Mouse (Mus musculus) ES-E14 (cell line): ENCODE measurements at regions not wholly inside any gene's neighbourhood (a gene's known extent, or its start where the extent isn't known, plus 50 kb on each side); places are given as distances from the start of the nearest gene placed in this dataset.

Experiments used
- DNase-seq: peaks from one replicate; pipeline ENCODE4 v3.0.0-alpha.2; 2013; ENCODE audit warnings: low read depth, low spot score
- H3K27ac ChIP-seq: 2 replicates; pipeline ENCODE4 v1.5.1; 2012; ENCODE audit warnings: low read depth, mild to moderate bottlenecking, low read length, moderate library complexity, mixed read lengths; ENCODE audit not compliant: poor library complexity, insufficient read depth, severe bottlenecking
- H3K36me3 ChIP-seq: 2 replicates; pipeline ENCODE4 v1.6.1; 2012; ENCODE audit warnings: mild to moderate bottlenecking, low read length, moderate library complexity, mixed read lengths; ENCODE audit not compliant: control insufficient read depth, poor library complexity, insufficient read depth, severe bottlenecking
- H3K4me1 ChIP-seq, 2 experiments: fragments of 150-350 bp in 1 of 2; sonication (generic) in 1 of 2; 2 replicates each; pipeline ENCODE4 v1.6.1; 2012; ENCODE audit warnings: low read length in 2 of 2, mild to moderate bottlenecking in 1 of 2, mixed read lengths in 1 of 2; ENCODE audit not compliant: control insufficient read depth in 2 of 2, insufficient read depth in 2 of 2, poor library complexity in 1 of 2
- H3K4me3 ChIP-seq, 2 experiments: fragments of 150-350 bp in 1 of 2; sonication (generic) in 1 of 2; 2 replicates each; pipeline ENCODE4 v1.5.1; 2012; ENCODE audit warnings: low read length in 2 of 2, low read depth in 1 of 2, mild to moderate bottlenecking in 1 of 2, mixed read lengths in 1 of 2; ENCODE audit not compliant: insufficient read depth in 1 of 2, poor library complexity in 1 of 2, severe bottlenecking in 1 of 2
- H3K9ac ChIP-seq: 2 replicates; pipeline ENCODE4 v1.6.1; 2012; ENCODE audit warnings: low read depth, mild to moderate bottlenecking, low read length, mixed read lengths; ENCODE audit not compliant: poor library complexity, insufficient read depth, severe bottlenecking
- H3K9me3 ChIP-seq: fragments of 150-350 bp; sonication (generic); 2 replicates; pipeline ENCODE4 v1.6.1; 2012; ENCODE audit warnings: low read depth, mild to moderate bottlenecking, low read length; ENCODE audit not compliant: control insufficient read depth, insufficient read depth
- CHD2 ChIP-seq: IDR thresholded peaks from 2 replicates; pipeline ENCODE4 v1.6.1; 2014; ENCODE audit warnings: mild to moderate bottlenecking, low read depth, low read length, inconsistent platforms
- HCFC1 ChIP-seq: IDR thresholded peaks from 2 replicates; pipeline ENCODE4 v1.6.1; 2012; ENCODE audit warnings: low read length, inconsistent platforms, borderline replicate concordance; ENCODE audit not compliant: insufficient read depth
- MAFK ChIP-seq: IDR thresholded peaks from 2 replicates; pipeline ENCODE4 v1.6.1; 2014; ENCODE audit warnings: mild to moderate bottlenecking, low read depth, low read length, inconsistent platforms; ENCODE audit not compliant: insufficient read depth
- ZC3H11A ChIP-seq: IDR thresholded peaks from 2 replicates; pipeline ENCODE4 v1.6.1; 2012; ENCODE audit warnings: low read depth, mild to moderate bottlenecking, inconsistent platforms, low read length, borderline replicate concordance
- ZNF384 ChIP-seq: IDR thresholded peaks from 2 replicates; pipeline ENCODE4 v1.6.1; 2012; ENCODE audit warnings: low read depth, low read length, inconsistent platforms
- in situ Hi-C, 2 experiments: fragments of 600-800 bp; cut with MboI; formaldehyde crosslinking; loops; one replicate each; pipeline ENCODE4 v1.15.1; 2025; ENCODE audit warnings: low sequenced_read_pairs in 2 of 2, inconsistent platforms in 1 of 2; ENCODE audit not compliant: unreplicated experiment in 2 of 2

DNA sequence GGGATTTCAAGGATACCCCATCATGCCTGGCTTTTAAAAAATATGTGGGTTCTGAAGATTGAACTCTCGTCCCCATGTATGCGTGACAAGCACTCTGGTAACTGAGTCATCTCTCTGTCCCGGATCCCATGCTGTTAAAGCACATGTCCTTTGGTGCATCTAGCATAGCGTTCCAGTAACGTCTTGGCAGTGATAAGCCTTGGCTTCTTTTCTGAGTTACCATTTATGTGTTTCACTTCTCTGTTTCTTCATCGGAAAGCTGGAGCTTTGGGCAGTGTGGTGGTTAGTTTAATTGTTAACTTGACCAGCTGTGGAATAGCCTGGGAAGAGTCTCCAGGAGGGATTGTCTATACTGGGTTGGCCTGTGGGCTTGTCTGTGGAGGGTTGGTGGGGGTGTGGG is 115.7 kb upstream of the Cxcr4 start:
- no peaks in the 10 kb centered on the region for H3K4me1 ChIP-seq

GRCm38 (mm10) chr1:128706167-128706566 is 114.1 kb upstream of the Cxcr4 start:
- Histone ChIP-seq H3K4me3 (no peak overlapping the region), H3K9me3 (no peaks in the 10 kb centered on the region), H3K36me3 (no peaks in the 10 kb centered on the region), H3K4me1 (no peaks in the 10 kb centered on the region), H3K27ac (no peak overlapping the region), H3K9ac (no peak overlapping the region)
- no peak for DNase-seq
- TF ChIP-seq CHD2 = no peak
- TF ChIP-seq ZNF384 = no peak
- TF ChIP-seq HCFC1 = no peak
- TF ChIP-seq MAFK = no peak
- in situ Hi-C loops = no loop called here

More for the DNA sequence above, 115.7 kb upstream of the Cxcr4 start:
- no peak for DNase-seq
- TF ChIP-seq CHD2 = no peak
- no peak for TF ChIP-seq ZNF384
- no peak for TF ChIP-seq MAFK
- no peak for TF ChIP-seq HCFC1
- no peak for TF ChIP-seq ZC3H11A
- no peaks in the 10 kb centered on the region for H3K9me3 ChIP-seq
- no peak overlapping the region for H3K27ac ChIP-seq
- in situ Hi-C loops = no loop called here
- H3K4me3 ChIP-seq = no peak overlapping the region
- no peak overlapping the region for H3K9ac ChIP-seq
- H3K36me3 ChIP-seq = no peaks in the 10 kb centered on the region

DNA sequence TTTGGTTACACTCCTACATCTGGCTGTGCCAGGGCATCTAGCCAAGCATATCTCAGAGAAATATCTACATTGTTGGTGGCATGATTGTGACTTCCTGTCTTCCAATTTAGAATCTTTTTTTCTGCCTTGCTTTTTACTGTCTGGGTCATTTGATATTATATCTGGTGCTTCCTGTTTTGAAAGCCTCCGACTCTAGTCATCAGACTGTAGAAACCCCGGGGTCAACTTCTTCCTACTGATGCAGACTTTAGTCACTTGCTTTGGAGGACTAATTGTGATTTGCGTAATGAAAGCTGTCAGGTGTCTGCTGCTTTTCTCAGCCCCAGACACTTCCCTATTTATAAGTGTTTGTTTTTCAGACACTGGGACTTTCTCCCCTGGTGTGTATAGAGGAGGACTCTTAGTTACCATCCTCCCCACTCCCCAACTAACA is 113.0 kb upstream of the Cxcr4 start:
- no peak overlapping the region for H3K9ac ChIP-seq
- TF ChIP-seq ZNF384 (no peak), CHD2 (no peak), HCFC1 (no peak), MAFK (no peak), ZC3H11A (no peak)
- no peaks in the 10 kb centered on the region for H3K9me3 ChIP-seq
- in situ Hi-C loops = no loop called here
- H3K27ac ChIP-seq = no peak overlapping the region
- H3K4me1 ChIP-seq = no peaks in the 10 kb centered on the region
- no peak overlapping the region for H3K4me3 ChIP-seq
- no peak for DNase-seq
- no peaks in the 10 kb centered on the region for H3K36me3 ChIP-seq

GRCm38 (mm10) chr1:128701326-128701725 is 109.2 kb upstream of the Cxcr4 start:
- in situ Hi-C loops = no loop called here

GRCm38 (mm10) chr1:128697962-128698361 is 105.9 kb upstream of the Cxcr4 start:
- TF ChIP-seq ZC3H11A (no peak), CHD2 (no peak), ZNF384 (no peak), MAFK (no peak), HCFC1 (no peak)
- no peaks in the 10 kb centered on the region for H3K4me1 ChIP-seq
- H3K9ac ChIP-seq = no peak overlapping the region
- H3K4me3 ChIP-seq = no peak overlapping the region
- H3K27ac ChIP-seq = no peak overlapping the region
- in situ Hi-C loops = no loop called here
- no peaks in the 10 kb centered on the region for H3K36me3 ChIP-seq
- peaks cover 7% of the 10 kb centered on the region for H3K9me3 ChIP-seq
- DNase-seq = no peak

More at GRCm38 (mm10) chr1:128701326-128701725, 109.2 kb upstream of the Cxcr4 start:
- Histone ChIP-seq H3K4me3 (no peak overlapping the region), H3K4me1 (no peaks in the 10 kb centered on the region), H3K36me3 (no peaks in the 10 kb centered on the region), H3K9me3 (peaks cover 7% of the 10 kb centered on the region), H3K27ac (no peak overlapping the region), H3K9ac (no peak overlapping the region)
- TF ChIP-seq CHD2 (no peak), ZNF384 (no peak), ZC3H11A (no peak), MAFK (no peak), HCFC1 (no peak)
- DNase-seq = no peak
